15 mouse cellular contexts compared by ENCODE assay signal in the genomic region with DNA sequence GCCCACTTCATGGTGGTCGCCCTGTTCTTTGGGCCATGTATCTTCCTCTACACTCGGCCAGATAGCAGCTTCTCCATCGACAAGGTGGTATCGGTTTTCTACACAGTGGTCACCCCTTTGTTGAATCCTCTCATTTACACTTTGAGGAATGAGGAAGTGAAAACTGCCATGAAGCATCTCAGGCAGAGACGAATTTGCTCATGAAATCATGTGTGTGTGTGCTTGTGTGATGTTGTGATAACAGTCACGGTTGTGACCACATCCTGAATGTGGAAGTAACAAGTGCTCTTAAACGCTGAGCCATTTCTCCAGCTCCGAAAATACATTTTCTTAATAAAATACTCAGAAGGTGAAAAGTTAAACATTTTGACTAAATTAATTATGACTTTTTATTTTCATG. TPM values are rescaled to one million over a fixed set of nuclear protein-coding genes. Genes with fewer than 3 reads are reported as not detected.
DNase-seq lines count a peak whose midpoint lies in the region; ATAC-seq lines count a peak whose summit lies in the region.
"Had no signal": no experiment of that assay in that cellular context is flagged by ENCODE, and none has a peak within 500 bp of the region (broad histone marks: within the 10 kb centered on the region; RNA-seq: fewer than 3 reads in every experiment).

No protein-coding gene starts in this region.

- peak; percentile 97 to 100 for ATAC-seq in hematopoietic stem cell, adult 5-6 weeks (replicated peaks in 1 of 2; ENCODE audit: insufficient read depth in 1 of 2, low FRiP score in 2 of 2, low TSS enrichment in 1 of 2, low read depth in 1 of 2, poor library complexity in 2 of 2, severe bottlenecking in 2 of 2)
- ATAC-seq in neutrophil, adult 5-6 weeks (ENCODE audit: extremely low read depth, insufficient number of reproducible peaks, low FRiP score, poor library complexity, severe bottlenecking): peak; percentile 70; the same call in 1 of the 2 replicates
- ATAC-seq: lung, postnatal 0 days; midbrain, embryonic 16.5 days had no signal

- DNase-seq in spleen, postnatal 36 days (ENCODE audit: low spot score in 2 of 2): peak; percentile 61 to 69
- DNase-seq in spleen, postnatal 14 days (ENCODE audit: low spot score in 2 of 2): no peak
- DNase-seq in urinary bladder, postnatal 25 days (ENCODE audit: low spot score): no peak
- no peak for DNase-seq in layer of hippocampus, adult 11-12 months (ENCODE audit: low spot score)
- DNase-seq in gastrocnemius, postnatal 10 days: no peak
- DNase-seq: cerebellum, adult 2 months; kidney, postnatal 4 days; right cerebral cortex, postnatal 14 days had no signal

RNA-seq across cellular contexts. Expression of gene Olfr1509, which starts 8.3 kb away (rescaled TPM):
- not detected in 2 replicates for total RNA-seq in hematopoietic stem cell, adult 5-6 weeks (2017)
- not detected in 2 replicates for total RNA-seq in neutrophil, adult 5-6 weeks (2017)
- total RNA-seq in gastrocnemius, postnatal 10 days (2021): not detected
- total RNA-seq: heart, adult 18-20 months; heart, postnatal 10 days; left cerebral cortex, adult 8-10 months had no signal

RNA-seq across cellular contexts. Expression of gene Olfr1508, which starts 16.2 kb away (rescaled TPM):
- not detected in 2 replicates for total RNA-seq in hematopoietic stem cell, adult 5-6 weeks (2017)
- total RNA-seq in neutrophil, adult 5-6 weeks (2017): 0.12 TPM in 1 of 2 replicates, not detected in the other
- total RNA-seq in gastrocnemius, postnatal 10 days (2021): not detected
- total RNA-seq: heart, adult 18-20 months; heart, postnatal 10 days had no signal

RNA-seq across cellular contexts. Expression of gene Olfr1510, which starts 37.0 kb away (rescaled TPM):
- total RNA-seq in hematopoietic stem cell, adult 5-6 weeks (2017): not detected in 2 replicates
- not detected in 2 replicates for total RNA-seq in neutrophil, adult 5-6 weeks (2017)
- total RNA-seq in gastrocnemius, postnatal 10 days (2021): not detected
- total RNA-seq: heart, adult 18-20 months; heart, postnatal 10 days; left cerebral cortex, adult 8-10 months had no signal

RNA-seq across cellular contexts. Expression of gene Olfr1507, which starts 44.4 kb away (rescaled TPM):
- total RNA-seq in hematopoietic stem cell, adult 5-6 weeks (2017): not detected in 2 replicates
- not detected in 2 replicates for total RNA-seq in neutrophil, adult 5-6 weeks (2017)
- not detected for total RNA-seq in gastrocnemius, postnatal 10 days (2021)
- total RNA-seq: heart, adult 18-20 months; heart, postnatal 10 days had no signal

RNA-seq across cellular contexts. Expression of gene Olfr1511, which starts 54.0 kb away (rescaled TPM):
- not detected in 2 replicates for total RNA-seq in hematopoietic stem cell, adult 5-6 weeks (2017)
- not detected in 2 replicates for total RNA-seq in neutrophil, adult 5-6 weeks (2017)
- not detected for total RNA-seq in gastrocnemius, postnatal 10 days (2021)
- total RNA-seq: heart, adult 18-20 months; heart, postnatal 10 days; left cerebral cortex, adult 8-10 months had no signal

Comparison
In these comparisons a context has a peak if more than half of its experiments do, and no peak if none do; other contexts are left out.
1. DNase-seq: peak in spleen, postnatal 36 days (2 of 2); none in spleen, postnatal 14 days (0 of 2), urinary bladder, postnatal 25 days (single experiment), layer of hippocampus, adult 11-12 months (single experiment) and gastrocnemius, postnatal 10 days (single experiment).